Mouse (Mus musculus) E14TG2a.4 (cell line): ENCODE measurements around the gene Pcyt1b.

Experiments
- CTCF ChIP-seq: conservative IDR thresholded peaks from 2 replicates; pipeline ENCODE4 v1.5.1; 2014; ENCODE audit warnings: low read length
- NANOG ChIP-seq: IDR thresholded peaks from 2 replicates; pipeline ENCODE4 v1.6.1; 2014; ENCODE audit warnings: borderline replicate concordance, low read length, mixed read lengths
- POU5F1 ChIP-seq: IDR thresholded peaks from 2 replicates; pipeline ENCODE4 v1.6.1; 2014; ENCODE audit warnings: low read length, borderline replicate concordance

DNA sequence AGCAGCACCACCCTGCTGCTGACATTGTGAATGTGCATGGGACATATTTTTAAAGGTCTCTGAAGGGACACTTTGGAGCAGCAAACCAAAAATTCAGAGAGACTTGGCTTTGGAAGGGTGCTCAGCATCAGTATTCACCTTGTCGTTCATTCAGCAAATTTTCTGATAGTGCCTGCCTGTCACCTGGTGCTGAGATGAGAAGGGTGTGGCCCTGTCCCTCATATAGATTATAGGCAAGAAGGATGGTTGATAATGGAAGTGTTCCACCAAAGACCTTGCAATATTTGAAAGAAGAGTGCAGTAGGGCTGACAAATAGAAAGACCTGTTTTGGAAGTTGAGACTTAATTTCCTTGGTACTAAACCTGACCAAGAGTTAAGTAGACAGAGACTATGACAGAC is 74.9 kb downstream of the Pcyt1b start:
- TF ChIP-seq CTCF (no peak), POU5F1 (no peak), NANOG (no peak)
